Mouse (Mus musculus) CH12.LX (cell line): ENCODE measurements around the gene Pnrc2.

Source experiments
- CTCF ChIP-seq, 2 experiments: IDR thresholded peaks in 1 of 2; conservative IDR thresholded peaks in 1 of 2; 2 replicates each; pipeline ENCODE4 v1.5.1; 2011 to 2012; ENCODE audit warnings: low read depth in 2 of 2, low read length in 2 of 2, improper control_type of control experiment in 1 of 2, inconsistent platforms in 1 of 2, mild to moderate bottlenecking in 1 of 2, moderate library complexity in 1 of 2
- E2F4 ChIP-seq: IDR thresholded peaks from 2 replicates; pipeline ENCODE4 v1.6.1; 2011; ENCODE audit warnings: low read depth, low read length, improper control_type of control experiment; ENCODE audit not compliant: insufficient replicate concordance
- ELF1 ChIP-seq: IDR thresholded peaks from 2 replicates; pipeline ENCODE4 v1.6.1; 2014; ENCODE audit warnings: low read depth, mild to moderate bottlenecking, inconsistent platforms, low read length, improper control_type of control experiment
- EP300 ChIP-seq: IDR thresholded peaks from 2 replicates; pipeline ENCODE4 v1.6.1; 2011; ENCODE audit warnings: low read length, improper control_type of control experiment
- GABPA ChIP-seq: IDR thresholded peaks from 2 replicates; pipeline ENCODE4 v1.6.1; 2012; ENCODE audit warnings: low read depth, low read length, improper control_type of control experiment, inconsistent platforms; ENCODE audit not compliant: insufficient replicate concordance
- JUND ChIP-seq: conservative IDR thresholded peaks from 2 replicates; pipeline ENCODE4 v1.6.1; 2011; ENCODE audit warnings: low read depth, low read length, improper control_type of control experiment
- KAT2A ChIP-seq: IDR thresholded peaks from 2 replicates; pipeline ENCODE4 v1.6.1; 2012; ENCODE audit warnings: low read length, improper control_type of control experiment, inconsistent platforms; ENCODE audit not compliant: insufficient replicate concordance
- MAFK ChIP-seq: IDR thresholded peaks from 2 replicates; pipeline ENCODE4 v1.6.1; 2011; ENCODE audit warnings: low read length, improper control_type of control experiment; ENCODE audit not compliant: insufficient replicate concordance
- MAX ChIP-seq: IDR thresholded peaks from 2 replicates; pipeline ENCODE4 v1.6.1; 2011; ENCODE audit warnings: low read length, improper control_type of control experiment
- MYC ChIP-seq: IDR thresholded peaks from 2 replicates; pipeline ENCODE4 v1.6.1; 2011; ENCODE audit warnings: low read depth, mild to moderate bottlenecking, improper control_type of control experiment, low read length
- NELFE ChIP-seq: IDR thresholded peaks from 2 replicates; pipeline ENCODE4 v1.6.1; 2011; ENCODE audit warnings: low read depth, low read length, improper control_type of control experiment
- POLR2A ChIP-seq: IDR thresholded peaks from 2 replicates; pipeline ENCODE4 v1.6.1; 2011; ENCODE audit warnings: low read depth, mild to moderate bottlenecking, improper control_type of control experiment, low read length
- TCF12 ChIP-seq: IDR thresholded peaks from 2 replicates; pipeline ENCODE4 v1.6.1; 2014; ENCODE audit warnings: low read depth, mild to moderate bottlenecking, inconsistent platforms, low read length, improper control_type of control experiment
- ZNF384 ChIP-seq: IDR thresholded peaks from 2 replicates; pipeline ENCODE4 v1.6.1; 2012; ENCODE audit warnings: low read depth, low read length, improper control_type of control experiment, inconsistent platforms

- TF ChIP-seq CTCF (conservative IDR thresholded peaks at IDR 0.05 in 1 of 2, IDR thresholded peaks at IDR 0.05 in 1 of 2; ENCODE audit: low read depth in 2 of 2, low read length in 2 of 2), result peak; percentile 46 to 86; a peak in 2 of 4 replicates
- 0 out of 2 replicates have a peak, but pooled peaks have one; percentile 53 for TF ChIP-seq MYC
- TF ChIP-seq POLR2A, result peak; percentile 77
- TF ChIP-seq KAT2A, result 0 out of 2 replicates have a peak, but pooled peaks have one; percentile 53
- no peak for TF ChIP-seq E2F4
- peak; percentile 41; the same call in 1 of the 2 replicates for TF ChIP-seq MAX
- TF ChIP-seq EP300, result 0 out of 2 replicates have a peak, but pooled peaks have one; percentile 12
- no peak for TF ChIP-seq MAFK
- peak; percentile 78 for TF ChIP-seq NELFE
- no peak for TF ChIP-seq JUND
- peak; percentile 91 for TF ChIP-seq ELF1
- peak; percentile 63; the same call in 1 of the 2 replicates for TF ChIP-seq TCF12
- TF ChIP-seq GABPA, result no peak
- no peak for TF ChIP-seq ZNF384
These were observed 46.9 kb upstream of the Pnrc2 start, which contains the start of gene Fuca1 for GRCm38 (mm10) chr4:135920304-135921241.
